Mouse (Mus musculus): ENCODE results near the gene Ptprf.

Gene Ptprf

DNA sequence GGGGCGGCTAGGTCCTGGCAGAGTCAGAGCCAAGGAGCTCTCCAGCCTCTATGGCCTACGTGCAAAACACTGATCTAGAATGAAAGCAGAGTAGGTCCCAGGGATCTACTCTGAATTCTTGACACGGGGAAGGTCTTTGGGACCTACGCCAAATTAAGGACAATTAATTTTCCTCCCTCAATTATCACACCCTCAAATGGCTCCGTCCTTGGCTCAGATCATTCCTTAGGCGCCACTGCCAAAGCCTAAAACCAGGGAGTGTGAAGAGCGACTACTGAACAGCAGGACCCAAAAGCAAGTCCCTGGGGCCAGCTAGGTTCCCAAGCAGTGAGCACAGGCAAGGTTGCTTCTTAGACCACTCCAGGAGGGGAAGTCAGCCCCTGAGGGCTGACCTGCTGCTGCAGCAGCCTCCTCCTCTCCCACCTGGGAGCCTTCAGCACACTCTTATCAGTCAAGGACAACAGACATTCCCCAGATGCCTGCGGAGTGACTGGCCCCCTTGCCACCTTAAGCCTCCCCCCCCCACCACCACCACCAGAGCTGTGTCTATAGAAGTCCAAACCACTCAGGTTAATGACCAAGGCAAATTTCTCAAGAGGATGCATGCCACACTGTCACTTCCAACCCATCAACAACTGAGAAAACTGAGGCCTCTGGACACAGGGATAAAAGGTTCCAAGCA lies 31.3 kb downstream of the Ptprf start:
- in situ Hi-C loops (cut with MseI, MboI) = no loop called here

DNA sequence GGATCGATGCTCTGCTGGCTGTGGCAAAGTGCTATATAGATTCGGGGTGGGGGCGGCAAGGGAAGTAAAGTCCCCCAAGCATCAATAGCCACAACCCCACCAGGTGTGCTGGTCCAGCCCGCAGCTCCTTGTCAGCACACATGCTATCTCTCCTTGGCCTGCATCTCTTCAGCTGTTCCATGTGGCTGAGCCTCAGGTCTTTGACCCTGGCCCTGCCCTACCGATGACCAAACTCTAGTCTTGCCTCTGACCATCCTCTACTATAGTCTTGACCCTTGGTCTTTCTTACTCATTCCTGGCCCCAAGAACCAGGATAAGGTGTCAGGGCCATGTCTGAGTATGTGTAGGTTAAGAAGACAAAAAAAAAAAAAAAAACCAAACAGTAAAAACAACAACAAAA lies 33.2 kb downstream of the Ptprf start:
- in situ Hi-C loops (cut with MseI, MboI) = no loop called here

DNA sequence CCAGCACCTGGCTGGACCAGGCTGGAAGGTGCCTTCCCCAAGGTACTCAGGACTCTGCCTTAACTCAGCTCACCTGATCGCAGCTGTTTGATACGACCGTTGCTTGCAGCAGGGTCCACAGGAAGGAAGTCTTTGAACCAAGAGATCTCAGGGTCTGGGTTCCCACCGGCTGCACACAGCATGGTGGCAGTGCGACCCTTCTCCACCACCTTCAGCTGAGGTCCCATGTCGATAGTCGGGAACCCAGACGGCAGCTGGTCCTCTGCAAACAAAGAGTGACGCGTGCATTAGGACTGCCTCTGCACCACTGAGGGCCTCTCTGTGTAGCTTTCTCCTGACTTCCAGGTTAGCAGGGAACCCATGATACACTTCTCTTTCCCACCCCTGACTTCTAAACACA lies 33.8 kb downstream of the Ptprf start:
- in situ Hi-C loops (cut with MseI, MboI) = no loop called here

DNA sequence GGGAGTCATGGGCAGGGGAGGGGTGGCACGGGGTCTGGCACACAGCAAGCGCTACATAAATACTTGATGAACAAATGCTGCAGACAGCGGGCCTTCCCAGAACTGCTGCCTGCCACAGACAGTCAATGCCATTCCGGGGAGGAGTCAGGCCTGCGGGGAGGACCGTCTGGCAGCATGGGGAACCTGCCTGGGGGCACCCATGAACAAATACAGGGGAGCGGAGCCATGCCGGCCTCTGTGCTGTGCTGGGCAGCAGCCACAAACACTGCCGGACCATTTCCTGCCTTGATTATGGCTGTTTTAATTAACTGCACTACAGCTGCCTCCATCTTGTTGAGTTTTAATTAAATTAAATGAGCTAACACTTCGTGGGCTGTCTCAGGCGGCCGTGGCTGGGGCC lies 35.0 kb downstream of the Ptprf start:
- in situ Hi-C loops (cut with MseI, MboI) = no loop called here

DNA sequence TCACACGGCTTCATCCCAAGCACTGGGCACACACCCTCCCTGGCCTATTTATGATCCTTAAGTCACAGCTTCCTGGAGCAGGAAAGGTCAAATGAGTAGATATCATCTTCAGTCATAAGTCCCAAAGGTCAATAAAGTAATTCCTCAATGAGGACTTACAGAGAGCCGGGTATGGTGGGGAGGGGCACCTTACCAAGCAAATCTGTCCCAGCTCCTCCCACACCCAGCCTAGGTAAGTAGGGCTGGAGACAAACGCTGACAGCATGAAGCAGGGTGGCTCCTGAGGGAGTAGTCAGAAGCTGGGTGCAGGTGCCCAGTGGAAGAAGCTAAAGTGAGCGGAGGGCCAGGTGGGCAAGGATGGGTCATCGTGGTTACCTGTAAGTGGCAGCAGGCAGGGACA lies 36.3 kb downstream of the Ptprf start:
- in situ Hi-C loops (cut with MseI, MboI) = no loop called here

DNA sequence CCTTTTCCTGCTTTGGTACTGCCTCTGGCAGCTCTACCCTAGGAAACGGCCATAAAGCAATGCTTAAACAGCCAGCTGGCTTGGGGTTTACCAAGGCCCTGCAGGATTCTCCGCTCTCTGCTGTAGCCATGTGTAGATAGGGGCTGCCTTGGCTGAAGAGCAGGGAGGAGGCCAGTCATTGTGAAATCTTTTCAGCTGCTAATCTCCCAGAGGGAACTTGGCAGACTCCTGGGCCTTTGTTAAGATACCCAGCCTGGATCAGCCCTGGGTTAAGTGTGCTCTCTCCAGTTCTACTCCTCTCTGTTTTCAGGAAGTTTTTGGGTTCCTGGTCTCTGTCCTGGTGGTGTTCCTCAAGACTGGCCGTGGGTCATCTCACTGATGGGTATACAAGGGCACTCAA lies 43.9 kb downstream of the Ptprf start:
- in situ Hi-C loops (cut with MseI, MboI) = no loop called here

DNA sequence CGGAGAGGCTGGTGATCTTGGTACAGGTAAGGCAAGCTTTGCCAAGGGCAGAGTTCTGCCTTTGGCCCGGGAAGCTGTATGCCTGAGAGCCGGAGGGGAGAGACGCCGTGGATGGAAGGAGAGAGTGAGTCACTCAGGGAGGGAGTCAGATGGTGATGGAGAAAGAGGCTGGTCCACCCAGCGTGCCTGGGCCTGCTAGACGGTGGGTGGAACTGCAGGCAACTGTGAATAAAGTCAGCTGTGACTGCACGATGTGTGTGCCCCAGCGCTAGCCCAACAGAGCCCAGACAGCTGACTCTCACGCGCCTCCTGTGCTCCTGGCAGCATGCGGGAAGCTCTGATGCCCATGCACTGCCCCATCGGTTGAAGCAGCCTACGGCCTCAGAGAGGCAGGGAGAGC lies 45.4 kb downstream of the Ptprf start:
- in situ Hi-C loops (cut with MseI, MboI) = no loop called here

DNA sequence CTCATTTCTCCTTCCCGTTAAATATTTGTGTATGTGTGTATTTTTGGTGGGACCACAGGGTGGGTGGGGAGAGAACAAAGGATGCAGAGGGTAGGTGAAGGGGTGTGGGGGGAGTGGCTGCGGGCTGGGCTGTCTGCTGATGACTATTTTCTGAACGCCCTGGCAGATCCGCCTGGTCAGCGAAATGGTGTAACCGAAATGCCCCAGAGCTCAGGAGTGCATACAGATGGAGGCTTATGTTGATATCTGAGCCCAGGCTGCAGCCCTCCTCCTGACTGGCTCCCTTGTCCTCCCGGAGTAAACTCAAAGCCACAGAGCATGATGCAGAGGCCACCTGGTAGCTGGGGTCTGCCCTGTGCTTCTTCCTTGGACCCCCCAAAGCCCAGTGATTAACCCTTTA lies 47.4 kb downstream of the Ptprf start:
- in situ Hi-C loops (cut with MseI, MboI) = no loop called here

DNA sequence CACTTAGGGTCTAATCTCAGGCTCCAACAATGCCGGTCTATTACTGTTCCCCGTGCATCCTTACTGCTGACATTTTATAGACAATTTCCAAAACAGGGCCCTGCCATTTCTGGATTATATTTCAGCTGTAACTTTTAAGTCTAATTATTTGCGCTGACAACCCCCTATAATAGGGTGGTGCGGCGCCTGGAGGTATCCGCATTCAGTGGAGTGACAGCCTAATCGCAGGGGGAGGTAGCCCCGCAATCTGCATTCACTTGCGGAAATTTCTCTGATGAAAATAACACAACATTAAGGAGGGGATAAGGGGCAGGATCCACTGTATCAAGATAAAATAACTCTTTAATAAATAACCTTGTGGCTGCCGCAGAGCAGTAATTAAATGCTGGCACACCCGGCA lies 47.9 kb downstream of the Ptprf start:
- in situ Hi-C loops (cut with MseI, MboI) = no loop called here

DNA sequence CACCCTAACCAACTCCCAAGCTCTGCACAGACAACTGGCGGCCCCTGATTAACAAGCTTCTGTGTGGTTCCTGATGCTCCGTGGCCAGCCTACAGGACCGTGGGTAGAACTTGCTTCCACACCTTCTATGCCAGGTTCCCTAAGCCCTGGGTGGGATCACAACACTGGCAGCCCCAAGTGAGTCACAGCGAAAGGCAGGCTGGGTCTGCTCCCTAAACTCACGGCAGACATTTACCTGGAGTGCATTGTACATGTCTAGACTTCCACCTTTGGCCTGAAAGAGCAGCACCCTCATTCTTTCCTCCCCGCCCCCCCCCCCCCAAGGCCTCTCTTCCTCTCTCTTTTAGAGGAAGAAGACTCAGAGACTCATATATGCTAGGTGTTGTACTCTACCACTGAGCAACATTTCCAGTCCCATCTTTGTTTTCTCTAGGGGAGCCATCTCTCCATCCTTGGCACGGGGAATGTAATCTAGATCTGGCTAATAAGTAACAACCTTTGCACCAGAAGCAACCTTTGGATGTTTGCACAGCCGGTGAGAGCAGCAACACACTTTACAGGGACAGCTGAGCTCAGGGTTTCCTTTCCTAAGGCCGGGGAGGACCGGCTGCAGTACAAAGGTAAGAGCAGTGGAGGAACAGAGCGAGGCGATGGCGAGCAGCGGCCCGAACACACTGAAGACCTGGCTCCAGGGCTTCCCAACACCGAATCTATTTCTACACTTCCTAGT lies 51.1 kb downstream of the Ptprf start:
- in situ Hi-C loops (cut with MseI, MboI) = no loop called here

DNA sequence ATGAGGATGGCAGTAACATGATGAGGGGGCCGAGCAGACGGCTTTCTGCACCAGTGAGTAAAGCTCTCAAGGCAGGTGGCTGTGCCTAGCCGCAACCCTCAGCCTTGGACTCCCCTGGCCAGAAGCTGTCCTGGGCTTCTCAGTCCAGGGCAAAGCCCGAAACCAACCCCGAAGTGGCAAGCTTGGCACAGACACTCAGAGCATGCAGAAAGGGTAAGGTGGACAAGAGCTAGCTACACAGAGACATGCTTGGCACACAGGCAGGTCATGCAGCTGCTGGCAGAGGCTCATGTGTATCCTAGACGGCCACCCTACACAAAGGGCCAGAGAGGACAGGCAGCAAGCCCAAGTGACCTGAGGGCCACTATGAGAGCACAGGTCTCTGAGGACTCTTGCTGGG lies 52.5 kb downstream of the Ptprf start:
- in situ Hi-C loops (cut with MseI, MboI) = no loop called here

DNA sequence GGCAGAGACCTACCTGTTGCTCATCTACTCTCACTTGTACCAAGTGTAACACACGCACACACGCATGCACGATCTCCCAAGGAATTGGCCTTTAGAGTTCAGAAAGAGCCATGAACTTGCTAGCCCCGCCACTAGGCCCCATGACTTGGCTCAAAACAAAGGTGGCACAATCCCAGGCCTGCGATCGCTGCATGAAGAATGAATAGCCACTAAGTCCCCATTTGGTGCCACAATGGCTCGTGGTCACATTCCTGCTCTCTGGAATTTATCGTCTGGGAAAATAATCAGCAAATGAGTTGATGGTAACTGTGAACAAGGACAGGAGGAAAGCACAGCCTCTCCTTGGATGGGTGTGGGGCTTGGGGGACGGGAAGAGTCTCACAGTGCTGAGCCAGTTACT lies 54.3 kb downstream of the Ptprf start:
- in situ Hi-C loops (cut with MseI, MboI) = no loop called here

DNA sequence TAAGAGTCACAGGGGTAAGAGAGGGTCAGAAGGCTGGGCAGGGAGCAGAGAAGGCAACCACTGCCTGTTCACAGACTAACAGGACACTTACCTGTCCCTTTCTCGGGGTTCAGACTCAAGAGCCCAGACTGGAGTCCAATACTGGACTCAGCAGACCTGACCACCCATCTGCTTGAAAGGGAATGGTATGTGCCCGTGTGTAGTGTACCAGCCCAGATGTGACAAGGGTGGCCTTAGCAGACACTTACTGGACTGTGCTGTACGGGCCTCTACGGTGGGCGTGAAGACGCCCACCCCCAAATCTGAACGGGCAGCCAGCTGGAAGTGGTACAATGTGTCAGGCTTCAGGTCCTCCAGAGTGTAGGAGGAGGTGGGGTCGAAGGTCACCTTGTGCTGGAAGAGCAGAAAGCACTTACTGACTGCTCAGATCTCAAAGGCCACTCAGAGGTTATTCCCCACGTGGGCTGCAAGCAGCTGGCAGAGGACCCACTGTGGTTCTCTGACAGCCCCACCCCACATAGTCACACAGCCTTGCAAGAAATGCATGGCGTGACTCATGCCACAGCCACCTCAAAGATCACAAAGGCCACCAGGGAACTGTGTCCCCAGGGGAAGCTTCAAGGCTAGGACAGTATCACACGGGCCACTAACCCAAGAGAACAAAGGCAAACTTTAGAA lies 56.4 kb downstream of the Ptprf start:
- in situ Hi-C loops (cut with MseI, MboI) = no loop called here

DNA sequence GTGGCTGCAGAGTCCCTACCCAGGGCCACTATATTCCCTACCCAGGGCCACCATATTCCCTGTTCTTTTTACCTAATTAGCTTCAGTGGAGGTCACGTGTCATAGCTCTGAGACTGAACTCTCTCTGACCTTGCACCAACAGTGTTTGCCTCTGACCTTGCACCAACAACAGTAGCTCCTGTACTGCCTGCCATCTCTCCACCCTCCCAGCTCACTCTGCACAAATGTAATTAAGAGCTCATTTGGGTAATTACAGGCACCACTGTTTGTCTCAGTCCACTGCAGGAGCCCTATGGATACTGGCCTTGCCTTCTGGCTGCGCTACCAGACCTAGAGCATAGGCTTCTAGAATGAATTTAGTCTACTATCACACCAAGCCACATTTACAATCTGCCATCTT lies 57.3 kb downstream of the Ptprf start:
- in situ Hi-C loops (cut with MseI, MboI) = no loop called here

DNA sequence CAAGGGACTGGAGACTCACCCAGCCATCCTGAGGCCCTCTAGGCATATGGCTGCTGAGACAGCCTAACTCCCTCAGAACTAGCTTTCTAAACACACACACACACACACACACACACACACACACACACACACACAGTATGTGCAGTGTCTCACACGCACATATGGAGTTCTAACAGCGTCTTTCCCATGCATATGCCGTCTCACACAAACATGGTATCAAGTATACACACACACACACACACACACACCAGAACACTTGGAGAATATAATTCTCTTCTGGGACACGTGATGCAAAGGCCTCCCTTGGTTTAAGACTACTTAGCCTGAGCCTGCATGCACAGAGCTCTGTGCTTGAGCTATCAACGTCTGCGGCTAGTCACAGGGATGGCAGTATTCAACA lies 59.3 kb downstream of the Ptprf start:
- in situ Hi-C loops (cut with MseI, MboI) = no loop called here

DNA sequence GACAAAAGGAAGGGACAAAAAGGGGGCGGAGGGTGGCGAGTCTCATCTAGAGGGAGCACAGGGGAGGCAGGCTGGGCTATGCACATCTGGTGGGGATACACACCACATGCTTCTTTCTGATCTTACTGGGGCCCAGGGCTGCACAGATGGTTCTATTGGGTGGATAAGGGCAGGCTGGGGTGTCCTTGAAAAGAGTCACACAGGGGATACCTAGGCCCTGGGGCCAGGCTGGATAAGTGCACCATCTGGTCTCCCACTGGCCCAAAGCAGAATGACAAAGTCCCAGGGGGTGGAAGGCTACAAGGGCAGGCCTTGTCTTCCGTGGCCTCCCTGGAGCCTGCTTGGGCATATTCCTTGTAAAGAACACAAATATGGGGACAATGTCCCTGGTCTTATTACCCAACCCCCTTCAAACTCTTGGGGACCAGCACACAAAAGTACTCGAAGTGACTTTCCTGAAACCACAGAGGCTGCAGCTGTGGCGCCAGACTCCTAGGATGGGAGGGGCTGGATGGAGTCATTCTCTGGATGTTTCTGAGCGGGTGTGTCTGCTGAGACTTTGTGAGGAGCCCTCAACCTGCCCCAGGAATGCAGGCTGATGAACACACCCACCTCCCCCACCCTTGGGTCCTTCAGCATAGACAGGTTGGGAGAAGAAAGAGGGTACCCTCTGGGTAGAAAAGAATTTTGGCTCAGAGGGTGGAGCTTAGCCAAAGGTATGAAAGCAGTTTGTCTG lies 62.0 kb downstream of the Ptprf start:
- in situ Hi-C loops (cut with MseI, MboI) = no loop called here

DNA sequence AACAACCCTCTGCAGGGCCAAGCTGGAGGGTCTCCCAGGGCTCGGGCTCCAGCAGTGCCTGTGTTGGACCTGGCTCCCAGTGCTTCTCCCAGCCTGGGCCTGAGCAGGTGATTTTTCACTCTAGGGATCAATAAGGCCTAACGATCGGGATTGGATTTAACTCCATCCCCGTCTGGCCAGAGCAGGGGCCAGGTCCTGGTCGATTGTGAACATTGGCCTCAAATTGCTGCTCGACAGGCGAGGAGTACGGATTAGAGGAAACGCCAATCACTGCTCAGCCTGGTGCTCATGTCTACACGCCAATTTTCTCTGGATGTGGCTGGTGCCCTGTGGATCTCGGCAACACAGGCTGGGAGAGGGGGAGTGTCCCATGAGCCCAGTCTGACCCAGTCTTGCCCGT lies 63.8 kb downstream of the Ptprf start:
- in situ Hi-C loops (cut with MseI, MboI) = no loop called here

DNA sequence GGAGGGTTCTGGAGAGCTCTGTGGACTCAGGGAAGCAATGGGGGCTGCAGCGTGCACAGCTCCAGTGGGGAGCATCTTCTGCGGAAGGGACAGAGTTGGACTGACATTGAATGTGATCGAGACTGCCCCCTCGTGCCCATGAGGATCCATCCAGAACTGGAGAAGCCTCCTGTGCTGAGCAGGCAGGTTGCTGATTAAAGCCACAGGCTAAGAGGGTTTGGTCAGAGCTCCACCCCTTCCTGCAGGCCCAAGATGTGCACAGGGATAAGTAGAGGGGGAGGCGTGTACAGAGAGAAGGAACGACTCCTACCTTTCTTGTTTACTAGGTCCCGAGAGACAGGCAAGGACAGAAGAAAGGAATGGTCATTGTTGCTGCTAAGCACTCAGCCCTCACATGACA lies 69.9 kb downstream of the Ptprf start:
- in situ Hi-C loops (cut with MseI, MboI) = no loop called here

DNA sequence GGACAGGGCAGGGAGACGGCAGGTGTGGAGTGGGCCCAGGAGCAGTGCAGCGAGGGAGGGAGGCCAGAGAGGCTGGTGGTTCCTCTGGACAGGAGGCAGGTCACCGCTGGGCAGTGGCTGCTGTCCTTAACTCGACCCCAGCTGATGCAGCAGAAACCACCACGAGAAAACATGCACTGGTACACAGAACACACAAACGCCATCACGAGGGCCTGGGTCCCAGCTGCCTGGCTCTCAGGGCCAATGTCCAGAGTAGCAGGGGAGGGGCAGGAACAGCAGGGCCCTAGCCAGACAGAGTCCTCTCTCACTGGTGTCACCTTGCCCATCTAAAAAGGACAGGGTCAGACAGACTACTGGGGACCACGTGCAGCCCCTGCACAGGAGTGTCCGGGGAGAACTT lies 70.4 kb downstream of the Ptprf start:
- in situ Hi-C loops (cut with MseI, MboI) = no loop called here

DNA sequence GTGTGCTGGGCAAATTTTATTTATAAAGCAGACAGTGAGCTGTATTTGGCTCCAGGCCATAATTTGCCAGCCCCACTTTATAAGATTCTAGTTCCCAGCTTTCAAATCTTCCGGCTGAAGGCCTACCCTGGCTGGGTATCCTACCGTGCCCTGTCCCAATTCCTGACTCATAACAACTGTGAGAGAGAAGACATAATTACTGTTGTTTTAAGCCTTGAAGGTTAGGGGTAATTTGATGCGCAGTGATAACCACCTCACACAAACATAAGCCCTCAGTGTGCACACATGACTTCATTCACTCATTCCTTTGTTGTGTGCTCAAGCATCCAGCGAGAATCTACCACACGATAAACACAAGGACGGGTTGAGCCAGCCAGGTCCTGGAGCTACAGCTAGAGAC lies 71.7 kb downstream of the Ptprf start:
- in situ Hi-C loops (cut with MseI, MboI) = loop anchor here in 1 of 2 experiments (10.0 kb wide), 1 partner anchor 75 kb away; the partner anchor contains the start of gene Ptprf

DNA sequence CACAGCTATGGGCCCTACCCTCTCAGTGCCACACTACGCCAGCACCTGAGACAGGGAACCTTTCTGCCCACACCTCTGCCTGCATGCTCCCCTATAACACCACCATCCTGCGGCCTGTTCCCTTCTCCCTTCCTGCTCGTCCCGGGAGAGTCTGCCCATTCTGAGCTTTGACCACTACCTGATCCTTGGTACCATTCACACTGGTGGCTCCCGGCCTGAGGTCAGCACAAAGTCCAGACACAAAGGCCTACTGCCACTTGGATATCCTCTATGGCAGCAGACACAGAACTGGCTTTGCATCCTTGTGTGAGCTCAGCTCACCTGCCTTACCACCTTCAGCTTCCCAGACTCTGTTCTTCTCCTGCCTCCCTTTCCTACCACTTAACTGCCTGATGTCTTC lies 72.7 kb downstream of the Ptprf start:
- in situ Hi-C loops (cut with MseI, MboI) = loop anchor here in 1 of 2 experiments (10.0 kb wide), 1 partner anchor 76 kb away; the partner anchor contains the start of gene Ptprf
